Mouse (Mus musculus) kidney, adult 11 months (tissue): ENCODE measurements around the gene Pitpna.

Source experiments
- DNase-seq: peaks from one replicate; pipeline ENCODE4 v3.0.0; 2022

The Pitpna gene

GRCm38 (mm10) chr11:75631561-75632225, 43.8 kb downstream of the Pitpna start:
- DNase-seq, result peak; percentile 51

GRCm38 (mm10) chr11:75632921-75633320, 45.0 kb downstream of the Pitpna start:
- DNase-seq, result no peak

GRCm38 (mm10) chr11:75634801-75635200, 46.9 kb downstream of the Pitpna start:
- no peak for DNase-seq

- DNase-seq, result peak; percentile 80
These were observed 47.4 kb downstream of the Pitpna start for GRCm38 (mm10) chr11:75635315-75635714.

- DNase-seq, result no peak
These were observed 55.4 kb downstream of the Pitpna start for GRCm38 (mm10) chr11:75643323-75643722.

- DNase-seq, result no peak
These were observed 56.8 kb downstream of the Pitpna start for GRCm38 (mm10) chr11:75644684-75645083.

GRCm38 (mm10) chr11:75647681-75648211, 59.8 kb downstream of the Pitpna start:
- DNase-seq, result peak; percentile 48

- peak; percentile 74 for DNase-seq
These were observed 61.3 kb downstream of the Pitpna start for GRCm38 (mm10) chr11:75649155-75649561.

- DNase-seq, result peak; percentile 73
These were observed 62.4 kb downstream of the Pitpna start, which contains the start of gene Myo1c for GRCm38 (mm10) chr11:75650311-75650710. Gene Myo1c (plus strand): TSS chr11:75650504.

- DNase-seq, result no peak
These were observed 63.1 kb downstream of the Pitpna start for GRCm38 (mm10) chr11:75650958-75651425.

- peak; percentile 85 for DNase-seq
These were observed 63.7 kb downstream of the Pitpna start for GRCm38 (mm10) chr11:75651426-75652221.

- peak; percentile 96 for DNase-seq
These were observed 64.5 kb downstream of the Pitpna start for GRCm38 (mm10) chr11:75652222-75652941.

GRCm38 (mm10) chr11:75652942-75653684, 65.2 kb downstream of the Pitpna start:
- peak; percentile 75 for DNase-seq

GRCm38 (mm10) chr11:75653781-75654470, 66.0 kb downstream of the Pitpna start:
- DNase-seq, result peak; percentile 96

GRCm38 (mm10) chr11:75654471-75655390, 66.8 kb downstream of the Pitpna start:
- no peak for DNase-seq

- peak; percentile 84 for DNase-seq
These were observed 68.0 kb downstream of the Pitpna start for GRCm38 (mm10) chr11:75655621-75656545.

- no peak for DNase-seq
These were observed 69.0 kb downstream of the Pitpna start for GRCm38 (mm10) chr11:75656621-75657590.

GRCm38 (mm10) chr11:75657841-75658240, 69.9 kb downstream of the Pitpna start:
- DNase-seq, result no peak
